In the genomic region with DNA sequence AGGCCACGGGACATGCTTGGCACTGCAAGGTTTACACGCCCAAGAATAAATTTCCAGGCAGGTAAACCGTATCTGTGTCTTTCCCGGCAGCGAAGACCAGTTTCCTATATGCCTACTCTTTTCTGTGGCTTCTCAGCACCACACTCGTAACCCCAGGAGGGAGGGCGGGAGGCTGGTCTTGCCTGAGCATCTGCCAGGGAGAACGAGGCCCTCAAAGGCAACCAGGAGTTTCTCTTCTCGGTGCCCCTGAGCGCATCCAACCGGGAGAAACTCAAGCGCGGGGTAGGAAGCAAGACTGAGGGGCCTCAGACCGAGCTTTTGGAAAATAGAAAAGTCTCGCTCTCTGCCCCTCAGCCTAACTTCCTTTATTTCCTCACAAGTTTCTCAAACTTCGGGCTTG, we compare ENCODE assay signal across 8 mouse cellular contexts. TPM values are rescaled to one million over a fixed set of nuclear protein-coding genes. Genes with fewer than 3 reads are reported as not detected.
DNase-seq lines count a peak whose midpoint lies in the region; ATAC-seq and TF ChIP-seq lines count a peak whose summit lies in the region.

No protein-coding gene starts in this region.

- intact Hi-C loops in left cerebral cortex, adult 2 months (cut with DNase I): no loop called here

- ATAC-seq in hindbrain, embryonic 12.5 days (ENCODE audit: low FRiP score): peak; percentile 64
- ATAC-seq in liver, postnatal 0 days: peak; percentile 51
- peak; percentile 40 for ATAC-seq in stomach, postnatal 0 days (ENCODE audit: low FRiP score, low TSS enrichment)

- peak overlapping the region; percentile 92 for H3K4me2 ChIP-seq in hindbrain, embryonic 12.5 days (replicated peaks)
- peak overlapping the region; percentile 96 for H3K4me2 ChIP-seq in liver, postnatal 0 days (ENCODE audit: low read depth, low read length)
- H3K4me2 ChIP-seq in stomach, postnatal 0 days (replicated peaks; ENCODE audit: low read depth): peak overlapping the region; percentile 80

- peaks cover 14% of the 10 kb centered on the region for H3K27me3 ChIP-seq in hindbrain, embryonic 12.5 days
- H3K27me3 ChIP-seq in liver, postnatal 0 days (ENCODE audit: insufficient read depth, low read length): no peaks in the 10 kb centered on the region
- no peaks in the 10 kb centered on the region for H3K27me3 ChIP-seq in stomach, postnatal 0 days (ENCODE audit: control insufficient read depth, insufficient read depth, low read length)

- peaks cover 15% of the 10 kb centered on the region for H3K36me3 ChIP-seq in hindbrain, embryonic 12.5 days
- H3K36me3 ChIP-seq in liver, postnatal 0 days (replicated peaks; ENCODE audit: insufficient read depth, low read length): peaks cover 7% of the 10 kb centered on the region; the same call in 1 of the 2 replicates
- H3K36me3 ChIP-seq in stomach, postnatal 0 days (ENCODE audit: control insufficient read depth, insufficient read depth, low read length): peaks cover 6% of the 10 kb centered on the region; the same call in 1 of the 2 replicates

- peak in 1 of 2 experiments; percentile 18 for DNase-seq in left cerebral cortex, adult 2 months (ENCODE audit: extremely low spot score in 1 of 2, low spot score in 2 of 2)
- DNase-seq in left cerebral cortex, adult 8-10 months (ENCODE audit: low spot score in 2 of 2): no peak
- DNase-seq in MN1 (ENCODE audit: low spot score): peak; percentile 37
- peak; percentile 43 to 44 for DNase-seq in cerebellum, postnatal 14 days
- peak; percentile 43 for DNase-seq in liver, postnatal 0 days
- DNase-seq in stomach, postnatal 0 days (ENCODE audit: low spot score): peak; percentile 39
- DNase-seq in layer of hippocampus, adult 8-10 months (ENCODE audit: low spot score in 2 of 2): no peak

- peak overlapping the region; percentile 91 for H3K27ac ChIP-seq in left cerebral cortex, adult 2 months
- peak overlapping the region; percentile 82 for H3K27ac ChIP-seq in hindbrain, embryonic 12.5 days
- H3K27ac ChIP-seq in liver, postnatal 0 days (ENCODE audit: low read depth): peak overlapping the region; percentile 66
- peak overlapping the region; percentile 89 for H3K27ac ChIP-seq in stomach, postnatal 0 days (replicated peaks)

- TF ChIP-seq CTCF in left cerebral cortex, adult 2 months (IDR thresholded peaks at IDR 0.05): no peak
- TF ChIP-seq CTCF in liver, postnatal 0 days (IDR thresholded peaks at IDR 0.05; ENCODE audit: low read depth): no peak
- TF ChIP-seq CTCF in stomach, postnatal 0 days (IDR thresholded peaks at IDR 0.05; ENCODE audit: low read depth): no peak

- peak overlapping the region; percentile 84 for H3K9ac ChIP-seq in hindbrain, embryonic 12.5 days
- peak overlapping the region; percentile 87 for H3K9ac ChIP-seq in liver, postnatal 0 days (replicated peaks)
- peak overlapping the region; percentile 76 for H3K9ac ChIP-seq in stomach, postnatal 0 days (ENCODE audit: low read length)

- H3K9me3 ChIP-seq in hindbrain, embryonic 12.5 days (replicated peaks): no peaks in the 10 kb centered on the region
- no peaks in the 10 kb centered on the region for H3K9me3 ChIP-seq in liver, postnatal 0 days (ENCODE audit: low read length)
- H3K9me3 ChIP-seq in stomach, postnatal 0 days (ENCODE audit: control insufficient read depth, low read length): no peaks in the 10 kb centered on the region

- WGBS in hindbrain, embryonic 12.5 days: 3% methylated on average over 16 of the region's 16 CpGs
- 1% methylated on average over 16 of the region's 16 CpGs for WGBS in liver, postnatal 0 days (ENCODE audit: insufficient replicate concordance)
- 2% methylated on average over 16 of the region's 16 CpGs for whole genome bisulfite sequencing in stomach, postnatal 0 days

- TF ChIP-seq EP300 in liver, postnatal 0 days (IDR thresholded peaks at IDR 0.05; ENCODE audit: low read depth): no peak
- TF ChIP-seq EP300 in stomach, postnatal 0 days (optimal IDR thresholded peaks at IDR 0.05): no peak

- peaks cover 8% of the 10 kb centered on the region for H3K4me1 ChIP-seq in hindbrain, embryonic 12.5 days
- H3K4me1 ChIP-seq in liver, postnatal 0 days (ENCODE audit: insufficient read depth): peaks cover 8% of the 10 kb centered on the region
- no peaks in the 10 kb centered on the region for H3K4me1 ChIP-seq in stomach, postnatal 0 days (replicated peaks; ENCODE audit: control insufficient read depth, insufficient read depth)

- peak overlapping the region; percentile 95 for H3K4me3 ChIP-seq in left cerebral cortex, adult 2 months
- H3K4me3 ChIP-seq in hindbrain, embryonic 12.5 days: peak overlapping the region; percentile 75
- H3K4me3 ChIP-seq in liver, postnatal 0 days (ENCODE audit: low read depth, low read length): peak overlapping the region; percentile 91
- H3K4me3 ChIP-seq in stomach, postnatal 0 days (ENCODE audit: low read depth, low read length): peak overlapping the region; percentile 89

RNA-seq across cellular contexts. Expression of gene Nsrp1, which starts 0.4 kb away (rescaled TPM):
- total RNA-seq in left cerebral cortex, adult 2 months (2021): 10 to 100 TPM; 14.3 to 18.5 TPM
- total RNA-seq in left cerebral cortex, adult 8-10 months (2022): 10 to 100 TPM; 20.7 to 22.8 (median 21.6) TPM
- 71.1 TPM in 2 replicates for polyA plus RNA-seq in hindbrain, embryonic 12.5 days (2016; fragmentation: Nextera tagmentation; extraction: Ambion mirVana)
- polyA plus RNA-seq in liver, postnatal 0 days (2015; fragmentation: Nextera tagmentation; extraction: Ambion mirVana): 33.9 and 34.3 TPM in 2 replicates
- polyA plus RNA-seq in stomach, postnatal 0 days (2015; fragmentation: Nextera tagmentation; extraction: Ambion mirVana): 38.5 and 45.1 TPM in 2 replicates
- total RNA-seq in layer of hippocampus, adult 8-10 months (2022): 10 to 100 TPM; 15.0 to 20.8 (median 19.8) TPM

Comparison
In these comparisons a context has a peak if more than half of its experiments do, and no peak if none do; other contexts are left out.
1. DNase-seq: peak in MN1 (single experiment), cerebellum, postnatal 14 days (2 of 2), liver, postnatal 0 days (single experiment) and stomach, postnatal 0 days (single experiment); none in left cerebral cortex, adult 8-10 months (0 of 2) and layer of hippocampus, adult 8-10 months (0 of 2).
2. Peak in every context shown above with its lines, with median percentiles within 50 percentile points of each other: H3K27ac ChIP-seq, H3K4me3 ChIP-seq, ATAC-seq, H3K4me2 ChIP-seq and H3K9ac ChIP-seq.